Mouse (Mus musculus) forebrain, embryonic 11.5 days (tissue): ENCODE data around the gene Rdm1. TPM values are rescaled to one million over a fixed set of nuclear protein-coding genes. Genes with fewer than 3 reads are reported as not detected.
"Not testable (repeated sequence)": the region's sequence is repeated elsewhere in the genome, so short reads cannot be mapped to it uniquely, and the experiment has no call there.

Experiments used
- ATAC-seq: fragments of 200-750 bp; cut with Nextera tagmentation; replicated peaks from 2 replicates; pipeline ENCODE4 v1.8.0; 2017; ENCODE audit warnings: moderate TSS enrichment; ENCODE audit not compliant: low FRiP score
- DNase-seq: peaks from one replicate; pipeline ENCODE4 v3.0.0-alpha.2; 2017; ENCODE audit warnings: low spot score
- H3K27ac ChIP-seq: fragments of 300-500 bp; sonication (generic); 2 replicates; pipeline ENCODE4 v1.5.1; 2014; ENCODE audit warnings: low read depth, low read length
- H3K27me3 ChIP-seq: fragments of 300-500 bp; sonication (generic); 2 replicates; pipeline ENCODE4 v1.6.1; 2014; ENCODE audit warnings: mild to moderate bottlenecking, low read length, mixed read lengths; ENCODE audit not compliant: control insufficient read depth, insufficient read depth
- H3K36me3 ChIP-seq: fragments of 300-500 bp; sonication (generic); 2 replicates; pipeline ENCODE4 v1.6.1; 2014; ENCODE audit warnings: mild to moderate bottlenecking, low read length, moderate library complexity, mixed read lengths; ENCODE audit not compliant: control insufficient read depth, insufficient read depth
- H3K4me1 ChIP-seq: fragments of 300-500 bp; sonication (generic); replicated peaks from 2 replicates; pipeline ENCODE4 v1.6.1; 2014; ENCODE audit warnings: low read length, mixed read lengths; ENCODE audit not compliant: control insufficient read depth, insufficient read depth
- H3K4me2 ChIP-seq: fragments of 300-500 bp; sonication (generic); 2 replicates; pipeline ENCODE4 v1.6.1; 2014; ENCODE audit warnings: low read depth, mild to moderate bottlenecking, low read length, moderate library complexity, mixed read lengths; ENCODE audit not compliant: severe bottlenecking
- H3K4me3 ChIP-seq: fragments of 300-500 bp; sonication (generic); 2 replicates; pipeline ENCODE4 v1.5.1; 2014; ENCODE audit warnings: low read depth, low read length
- H3K9ac ChIP-seq: fragments of 300-500 bp; sonication (generic); 2 replicates; pipeline ENCODE4 v1.6.1; 2014; ENCODE audit warnings: low read length
- H3K9me3 ChIP-seq: fragments of 300-500 bp; sonication (generic); 2 replicates; pipeline ENCODE4 v1.6.1; 2016; ENCODE audit warnings: low read length, mixed read lengths; ENCODE audit not compliant: control insufficient read depth
- WGBS: fragments of 180-500 bp; shearing (Covaris S2); extraction: QIAGEN DNeasy Blood & Tissue Kit; methylation state at CpG from one replicate; pipeline ENCODE4 v1.1.7; 2014; 5-methylcytosine and 5-hydroxymethylcytosine counted together
- polyA plus RNA-seq: library from polyadenylated mRNA; unstranded; fragments of >200 nt; fragmentation: Nextera tagmentation; extraction: Ambion mirVana; gene quantifications from 2 replicates; pipeline ENCODE4 v1.2.1, GENCODE M21; 2014

The Rdm1 gene
- polyA plus RNA-seq, 1 experiment from 2014 or later = 45.6 TPM

DNA sequence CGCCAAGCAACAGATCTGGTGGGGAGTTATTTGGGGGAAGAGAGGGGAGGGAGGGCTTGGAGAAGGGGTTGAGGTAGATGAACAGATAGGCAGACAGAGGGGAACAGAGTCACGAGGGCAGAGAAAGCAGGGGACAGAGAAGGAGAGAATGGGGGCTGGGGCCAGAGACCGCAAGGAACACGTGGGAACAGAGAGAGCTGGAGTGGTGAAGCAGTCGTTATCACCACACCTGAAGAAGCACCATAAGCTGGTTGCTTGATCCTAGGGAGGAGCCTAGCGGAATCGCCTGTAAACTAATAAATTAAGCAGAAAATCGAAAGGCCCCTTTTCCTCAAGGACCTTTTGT lies 373 bp upstream of the Rdm1 start:
- peak overlapping the region; percentile 85 for H3K4me2 ChIP-seq
- no peaks in the 10 kb centered on the region for H3K36me3 ChIP-seq
- H3K9ac ChIP-seq = peak overlapping the region; percentile 47
- H3K4me3 ChIP-seq = peak overlapping the region; percentile 29
- H3K4me1 ChIP-seq = peaks cover 4% of the 10 kb centered on the region; the same call in 1 of the 2 replicates
- peak overlapping the region; percentile 97 for H3K27ac ChIP-seq
- H3K27me3 ChIP-seq = no peaks in the 10 kb centered on the region
- DNase-seq = peak; percentile 57
- ATAC-seq = peak; percentile 45
- WGBS = 7% methylated on average over 8 of the region's 8 CpGs
- no peaks in the 10 kb centered on the region for H3K9me3 ChIP-seq

DNA sequence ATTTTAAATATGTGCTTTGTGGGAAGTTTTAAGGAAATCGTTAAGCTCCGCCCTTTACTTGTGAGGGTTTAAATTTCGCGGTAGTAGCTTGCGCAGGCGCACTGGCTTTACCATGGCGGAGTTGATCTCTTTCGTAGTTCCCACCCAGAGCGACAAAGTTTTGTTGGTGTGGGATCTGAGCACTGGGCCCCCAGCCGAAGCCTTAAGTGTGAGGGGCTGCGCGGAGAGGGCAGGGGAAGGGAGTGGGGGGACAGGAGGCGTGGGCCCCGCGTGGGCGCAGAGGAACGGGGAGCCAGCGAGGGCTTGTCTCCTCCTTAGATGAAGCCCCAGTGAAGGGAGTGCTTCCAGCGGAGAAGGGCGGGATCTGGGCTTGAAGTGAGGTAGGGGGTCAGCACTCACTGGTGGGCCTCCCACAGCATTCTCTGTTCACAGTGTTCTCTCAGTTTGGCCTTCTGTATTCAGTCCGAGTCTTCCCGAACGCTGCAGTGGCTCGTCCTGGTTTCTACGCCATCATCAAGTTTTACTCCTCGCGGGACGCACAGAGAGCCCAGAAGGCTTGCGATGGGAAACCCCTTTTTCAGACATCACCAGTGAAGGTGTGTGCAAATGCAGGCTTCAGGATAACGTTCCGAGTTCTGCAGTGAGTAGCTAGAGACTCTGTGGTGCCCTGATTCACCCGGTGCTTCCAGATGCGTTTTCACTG lies 1.0 kb downstream of the Rdm1 start:
- Histone ChIP-seq H3K4me3 (peak overlapping the region; percentile 50), H3K9me3 (no peaks in the 10 kb centered on the region), H3K9ac (peak overlapping the region; percentile 85), H3K27me3 (no peaks in the 10 kb centered on the region), H3K27ac (peak overlapping the region; percentile 97), H3K36me3 (no peaks in the 10 kb centered on the region), H3K4me1 (peaks cover 4% of the 10 kb centered on the region; the same call in 1 of the 2 replicates), H3K4me2 (peak overlapping the region; percentile 85)
- under 1% methylated on average over 33 of the region's 33 CpGs for WGBS
- DNase-seq (peak; percentile 95), ATAC-seq (peak; percentile 69)

DNA sequence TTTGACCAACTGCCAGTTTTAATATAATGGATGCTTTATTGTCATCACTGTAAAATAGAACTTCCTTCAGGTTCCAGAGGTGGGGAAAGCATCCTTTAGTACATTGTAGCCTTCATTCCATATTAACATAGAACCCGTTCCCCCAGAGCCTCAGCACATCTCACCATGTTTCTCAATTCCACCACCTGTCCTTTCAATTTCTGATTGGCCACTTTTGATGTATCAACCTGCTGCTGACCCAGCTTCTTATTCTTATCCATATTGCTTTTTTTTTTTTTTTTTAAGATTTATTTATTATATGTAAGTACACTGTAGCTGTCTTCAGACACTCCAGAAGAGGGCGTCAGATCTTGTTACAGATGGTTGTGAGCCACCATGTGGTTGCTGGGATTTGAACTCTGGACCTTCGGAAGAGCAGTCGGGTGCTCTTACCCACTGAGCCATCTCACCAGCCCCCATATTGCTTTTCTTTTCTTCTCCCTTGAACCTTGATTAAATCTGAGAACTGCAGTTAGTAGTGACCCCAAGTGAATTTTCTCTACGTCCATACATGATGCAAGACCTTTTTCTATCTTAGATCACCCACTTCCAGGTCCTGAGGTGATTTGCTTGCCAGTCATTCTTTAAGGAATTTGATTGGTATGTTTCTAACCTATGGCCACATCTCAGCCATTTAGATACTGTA lies 1.9 kb downstream of the Rdm1 start:
- H3K9me3 ChIP-seq, H3K9ac ChIP-seq, H3K4me1 ChIP-seq, H3K36me3 ChIP-seq, H3K27ac ChIP-seq, H3K27me3 ChIP-seq, ATAC-seq: not testable (repeated sequence)
- DNase-seq = peak; percentile 30
- WGBS = 70% methylated on average over 4 of the region's 5 CpGs
- Histone ChIP-seq H3K4me2 (peak overlapping the region; percentile 85), H3K4me3 (peak overlapping the region; percentile 50)

DNA sequence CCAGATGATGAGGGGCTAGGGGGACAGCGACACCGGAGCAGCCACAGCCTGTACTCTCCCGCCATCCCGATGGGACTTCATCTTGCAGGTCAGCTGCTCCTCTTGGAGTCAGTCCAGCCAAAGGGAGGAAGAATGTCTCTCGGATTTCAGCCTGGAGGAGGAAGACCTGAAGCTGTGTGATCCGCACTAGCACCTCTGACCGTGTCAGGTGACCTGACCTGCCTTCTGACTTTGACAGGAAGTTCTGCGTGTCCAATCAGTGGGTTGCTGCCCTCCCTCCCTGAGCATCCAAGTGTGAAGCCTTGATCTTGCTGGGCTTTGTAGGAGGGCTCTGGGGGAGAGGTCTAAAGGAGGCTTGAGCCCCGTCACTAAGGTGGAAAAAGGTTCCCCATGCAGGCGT lies 8.7 kb downstream of the Rdm1 start:
- Histone ChIP-seq H3K36me3 (no peaks in the 10 kb centered on the region), H3K27me3 (no peaks in the 10 kb centered on the region), H3K4me2 (no peak overlapping the region), H3K4me3 (no peak overlapping the region), H3K27ac (no peak overlapping the region), H3K4me1 (no peaks in the 10 kb centered on the region; the same call in 1 of the 2 replicates), H3K9me3 (no peaks in the 10 kb centered on the region), H3K9ac (no peak overlapping the region)
- DNase-seq (no peak), ATAC-seq (no peak)
- WGBS = 82% methylated on average over 10 of the region's 10 CpGs

- 91% methylated on average over 4 of the region's 4 CpGs for WGBS
- ATAC-seq (no peak), DNase-seq (peak; percentile 33)
- Histone ChIP-seq H3K9me3 (no peaks in the 10 kb centered on the region), H3K4me3 (no peak overlapping the region), H3K27me3 (no peaks in the 10 kb centered on the region), H3K27ac (no peak overlapping the region), H3K9ac (no peak overlapping the region), H3K4me1 (no peaks in the 10 kb centered on the region; the same call in 1 of the 2 replicates), H3K36me3 (no peaks in the 10 kb centered on the region), H3K4me2 (no peak overlapping the region)
Measured at GRCm38 (mm10) chr11:101639761-101640160, 12.8 kb downstream of the Rdm1 start.

DNA sequence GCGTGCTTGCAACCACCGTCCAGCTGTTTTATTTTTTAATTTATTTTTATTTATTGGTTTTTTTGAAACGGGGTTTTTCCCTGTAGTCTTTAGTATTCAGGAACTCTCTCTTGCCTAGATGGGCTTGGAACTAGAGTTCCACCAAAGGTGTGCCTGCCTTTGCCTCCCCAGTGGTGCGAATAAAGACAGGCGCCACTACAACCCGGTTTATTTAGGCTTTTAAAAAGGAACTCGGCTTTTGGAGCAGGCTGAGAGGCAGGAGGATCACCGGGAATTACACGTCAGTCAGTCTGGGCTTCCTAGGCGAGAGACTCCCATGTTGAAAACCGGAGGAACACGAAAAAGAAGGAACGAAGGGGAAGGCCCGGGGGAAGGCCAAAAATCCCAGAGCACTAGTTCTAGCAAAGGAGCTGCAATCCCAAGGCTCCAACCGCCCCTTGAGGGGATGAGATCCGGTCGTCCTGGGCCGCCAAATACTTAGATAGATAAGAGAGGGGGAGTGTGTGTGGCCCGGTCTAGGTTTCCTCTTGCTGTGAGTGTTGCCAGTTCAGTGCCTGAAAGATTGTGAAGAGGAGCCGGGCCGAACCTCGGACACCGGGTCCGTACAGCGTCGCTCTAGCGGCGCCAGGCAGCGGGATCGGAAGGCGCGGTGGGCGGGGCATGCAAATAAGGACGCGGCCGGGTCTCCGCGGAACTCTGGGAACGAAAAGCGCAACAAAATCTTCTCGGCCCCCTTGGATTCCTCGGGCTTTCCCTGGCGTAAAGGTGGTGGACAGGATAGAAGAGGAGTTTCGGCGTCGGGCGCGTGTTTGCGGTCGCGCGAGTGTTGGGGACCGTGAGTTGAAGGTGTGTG lies 14.1 kb downstream of the Rdm1 start:
- H3K36me3 ChIP-seq, H3K27me3 ChIP-seq, H3K4me1 ChIP-seq, H3K9me3 ChIP-seq: not testable (repeated sequence)
- ATAC-seq (peak; percentile 74), DNase-seq (peak; percentile 89)
- peak overlapping the region; percentile 25 for H3K4me3 ChIP-seq
- H3K27ac ChIP-seq = peak overlapping the region; percentile 66; the same call in 1 of the 2 replicates
- peak overlapping the region; percentile 57 for H3K9ac ChIP-seq
- peak overlapping the region; percentile 42 for H3K4me2 ChIP-seq
- WGBS = 6% methylated on average over 50 of the region's 53 CpGs

- Histone ChIP-seq H3K9ac (peak overlapping the region; percentile 57), H3K4me2 (peak overlapping the region; percentile 15; the same call in 1 of the 2 replicates), H3K27ac (peak overlapping the region; percentile 66; the same call in 1 of the 2 replicates)
- not testable (repeated sequence) for H3K4me1 ChIP-seq, H3K9me3 ChIP-seq, H3K36me3 ChIP-seq, H3K4me3 ChIP-seq, H3K27me3 ChIP-seq
- ATAC-seq (peak; percentile 75), DNase-seq (peak; percentile 82)
- WGBS = 7% methylated on average over 14 of the region's 26 CpGs
Measured at GRCm38 (mm10) chr11:101641710-101642642, 15.0 kb downstream of the Rdm1 start.

DNA sequence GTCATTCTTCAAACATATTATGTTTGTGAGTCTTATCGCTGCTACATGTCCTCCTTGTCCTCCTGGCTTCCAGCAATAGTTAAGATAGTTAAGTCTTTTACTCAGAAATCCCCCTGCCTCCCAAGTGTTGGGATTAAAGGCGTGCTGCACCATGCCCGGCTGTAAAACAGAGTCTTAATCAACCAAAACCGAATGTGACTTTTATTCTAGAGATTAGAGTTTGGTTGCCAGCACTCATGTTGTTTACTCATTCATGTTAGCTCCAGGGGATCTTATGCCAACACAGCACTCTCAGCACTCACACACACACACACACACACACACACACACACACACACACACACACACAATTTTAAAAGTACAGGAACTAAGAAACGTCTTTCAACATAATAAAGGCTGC lies 15.9 kb downstream of the Rdm1 start:
- no peak overlapping the region for H3K4me3 ChIP-seq
- DNase-seq (peak; percentile 37), ATAC-seq (no peak)
- no peak overlapping the region for H3K9ac ChIP-seq
- WGBS = 54% methylated on average over 5 of the region's 5 CpGs
- no peaks in the 10 kb centered on the region for H3K27me3 ChIP-seq
- no peak overlapping the region for H3K4me2 ChIP-seq
- H3K36me3 ChIP-seq = no peaks in the 10 kb centered on the region
- H3K9me3 ChIP-seq = no peaks in the 10 kb centered on the region
- no peak overlapping the region for H3K27ac ChIP-seq
- no peaks in the 10 kb centered on the region; the same call in 1 of the 2 replicates for H3K4me1 ChIP-seq
